Mouse (Mus musculus) left cerebral cortex, adult 11 months (tissue): ENCODE results near the gene Pilrb2.
A peak's percentile ranks its signal among the peaks of the same experiment; 100 is the strongest.
"Not testable (repeated sequence)": the region's sequence is repeated elsewhere in the genome, so short reads cannot be mapped to it uniquely, and the experiment has no call there.

Source experiments
- DNase-seq: peaks from one replicate; pipeline ENCODE4 v3.0.0; 2022; ENCODE audit warnings: low spot score

Pilrb2 gene

DNA sequence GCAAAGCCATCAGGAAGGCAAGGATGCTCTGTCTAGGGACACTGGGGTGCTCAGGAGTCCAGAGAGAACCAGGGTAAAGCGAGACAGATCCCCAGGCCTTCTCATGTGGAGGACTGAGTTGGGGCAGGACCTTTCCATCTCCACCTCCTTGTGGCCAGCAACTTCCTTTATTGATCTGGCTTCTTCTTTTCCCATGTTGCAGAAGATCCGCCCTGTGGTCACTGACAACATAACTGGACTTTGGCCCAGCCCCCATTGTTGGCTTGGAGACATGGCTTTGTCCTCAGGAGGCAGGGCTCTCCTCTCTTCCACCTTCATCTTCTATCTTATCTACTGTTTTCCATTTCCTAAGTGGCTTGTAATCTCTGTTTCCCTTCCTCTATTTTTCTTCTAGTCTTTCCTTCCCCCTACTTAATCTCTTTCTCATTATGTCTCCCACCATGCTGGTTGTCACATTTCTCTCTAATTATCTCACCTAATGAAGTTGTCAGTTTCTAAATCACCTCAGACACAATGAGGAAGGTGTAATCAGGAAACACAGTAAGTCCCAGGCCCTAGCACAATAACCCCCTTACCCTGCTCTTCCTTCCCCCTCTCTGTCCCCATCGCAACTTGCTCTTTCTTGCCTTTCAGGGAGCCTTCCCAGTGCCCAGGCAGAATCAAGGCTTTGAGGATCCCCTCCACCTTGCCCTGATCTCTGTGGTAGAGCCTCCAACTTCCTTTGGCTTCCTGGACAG is at the start of gene Pilrb2:
Gene Pilrb2, minus strand, starts transcription at position 172 of the 737 bp plus-strand sequence.
- not testable (repeated sequence) for DNase-seq

DNA sequence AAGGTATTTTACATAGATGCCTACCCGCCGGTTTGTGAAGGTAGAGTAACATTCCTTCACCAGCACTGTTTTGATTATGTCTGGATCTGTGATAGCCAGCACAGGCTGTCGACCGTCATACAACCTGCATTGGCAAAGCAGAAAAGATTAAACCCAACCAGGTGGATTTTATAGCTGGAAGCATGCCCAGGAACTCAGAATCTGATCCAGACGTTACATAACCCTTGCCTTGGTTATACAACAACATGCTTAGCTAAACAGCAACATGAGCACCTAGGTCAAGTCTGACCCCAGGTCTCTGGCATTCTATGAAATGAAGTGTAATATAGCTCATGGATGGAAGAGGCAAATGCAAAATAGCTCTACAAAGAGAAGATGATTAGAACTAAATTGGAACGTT is 43.9 kb upstream of the Pilrb2 start:
- no peak for DNase-seq

DNA sequence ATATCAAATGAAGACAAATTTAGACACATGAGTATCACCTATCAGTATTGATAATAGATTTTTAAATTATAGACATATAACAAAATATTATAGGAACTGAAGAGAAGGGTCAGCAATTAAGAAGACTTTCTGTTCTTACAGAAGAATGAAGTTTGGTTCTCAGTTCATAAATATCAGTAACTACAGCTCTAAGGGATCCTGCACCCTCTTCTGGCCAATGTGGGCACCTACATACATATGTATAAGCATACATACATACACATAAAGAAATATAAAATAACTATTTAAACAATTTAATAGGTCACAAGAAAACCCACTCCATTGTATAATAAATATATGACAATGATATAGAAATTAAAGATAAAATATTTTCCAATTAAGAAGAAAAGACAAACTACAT is 42.9 kb upstream of the Pilrb2 start:
- DNase-seq: no peak

DNA sequence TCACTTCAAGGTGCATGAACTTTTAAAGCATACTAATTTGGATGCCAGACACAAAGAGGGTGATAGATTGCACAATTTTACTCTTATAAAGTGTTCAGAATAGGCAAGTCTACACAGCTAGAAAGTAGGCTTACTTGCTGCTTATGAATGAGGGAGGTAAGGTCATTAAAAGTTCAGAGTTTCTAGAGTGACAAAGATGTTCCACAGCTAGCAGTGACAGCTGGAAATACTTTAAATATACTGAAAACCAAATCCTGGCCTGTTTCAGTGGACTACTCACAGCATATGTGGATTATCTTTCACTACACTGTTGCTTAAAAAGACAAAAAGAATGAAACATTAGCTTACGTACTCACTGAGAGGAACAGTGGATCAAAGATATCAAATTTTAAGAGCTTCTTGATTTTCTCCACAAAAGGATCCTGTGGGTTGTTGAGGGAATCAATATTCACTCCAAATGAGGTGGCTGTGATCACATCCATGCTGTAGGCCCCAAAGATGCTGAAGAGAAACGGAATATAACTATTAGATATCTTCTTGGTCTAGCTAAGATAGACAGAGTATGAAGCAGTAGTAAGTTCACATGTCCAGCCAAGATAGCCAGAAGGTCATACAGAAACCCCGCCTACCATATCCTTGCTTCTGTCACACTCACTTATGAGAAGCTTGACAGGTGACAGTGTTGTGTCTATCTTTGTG is 38.1 kb upstream of the Pilrb2 start:
- no peak for DNase-seq

- DNase-seq: no peak
These were observed 26.2 kb upstream of the Pilrb2 start for GRCm38 (mm10) chr5:137897812-137898211.

GRCm38 (mm10) chr5:137892954-137893353 is 21.3 kb upstream of the Pilrb2 start:
- DNase-seq: no peak

DNA sequence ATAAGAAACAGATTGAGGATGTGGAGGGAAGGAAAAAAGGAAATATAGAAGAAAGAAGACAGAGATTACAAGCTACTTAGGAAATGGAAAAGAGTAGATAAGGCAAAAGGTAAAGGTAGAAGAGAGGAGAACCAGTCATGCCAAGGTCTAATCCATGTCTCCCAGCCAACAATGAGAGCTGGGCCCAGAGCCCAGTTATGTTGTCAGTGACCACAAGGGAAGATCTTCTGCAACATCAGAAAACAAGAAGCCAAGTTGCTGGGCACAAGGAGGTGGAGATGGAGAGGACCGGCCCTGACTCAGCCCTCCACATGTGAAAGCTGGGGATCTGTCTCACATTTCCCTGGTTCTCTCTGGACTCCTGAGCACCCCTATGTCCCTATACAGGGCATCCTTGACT is 16.1 kb upstream of the Pilrb2 start:
- no peak for DNase-seq

DNA sequence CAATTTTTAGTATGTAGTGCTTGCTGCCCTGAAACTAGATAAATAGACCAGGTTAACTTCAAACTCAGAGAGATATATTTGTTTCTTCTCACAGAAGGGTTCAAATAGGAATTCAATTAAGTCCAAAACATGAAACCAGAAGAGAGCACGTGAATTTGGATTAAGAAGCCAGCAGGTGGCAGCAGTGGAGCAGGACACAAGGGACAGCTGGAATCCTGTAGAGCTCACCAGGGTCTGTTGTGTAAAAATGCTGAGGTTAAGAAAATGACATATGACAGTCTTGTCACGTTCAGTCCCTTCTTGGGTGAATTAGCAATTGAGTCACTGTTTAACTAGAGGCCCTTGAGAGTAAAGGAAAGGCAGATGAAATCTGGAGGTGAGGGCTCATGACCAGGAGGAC is 14.3 kb upstream of the Pilrb2 start:
- peak; percentile 15 for DNase-seq

DNA sequence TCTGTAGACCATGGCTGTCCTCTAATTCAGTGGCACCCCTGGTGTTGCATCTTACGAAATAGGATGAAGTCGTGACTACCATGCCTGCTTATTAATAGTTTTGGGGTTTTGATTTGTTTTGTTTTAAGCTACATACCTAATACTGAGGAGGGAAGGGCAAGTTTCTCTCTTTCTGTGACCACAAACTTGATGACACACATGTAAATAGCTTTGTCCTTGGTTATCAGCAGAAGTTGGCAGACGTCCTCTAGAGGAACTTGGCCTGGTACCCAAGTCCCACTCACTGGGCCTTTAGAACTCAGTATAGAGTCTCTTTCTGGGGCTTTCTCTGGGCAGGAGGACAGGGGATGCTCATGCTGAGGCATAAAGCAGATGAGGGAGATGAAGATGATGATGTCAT is 11.7 kb upstream of the Pilrb2 start:
- no peak for DNase-seq

GRCm38 (mm10) chr5:137882922-137883321 is 11.3 kb upstream of the Pilrb2 start:
- no peak for DNase-seq

- DNase-seq: no peak
These were observed 6.2 kb upstream of the Pilrb2 start for GRCm38 (mm10) chr5:137877860-137878259.

DNA sequence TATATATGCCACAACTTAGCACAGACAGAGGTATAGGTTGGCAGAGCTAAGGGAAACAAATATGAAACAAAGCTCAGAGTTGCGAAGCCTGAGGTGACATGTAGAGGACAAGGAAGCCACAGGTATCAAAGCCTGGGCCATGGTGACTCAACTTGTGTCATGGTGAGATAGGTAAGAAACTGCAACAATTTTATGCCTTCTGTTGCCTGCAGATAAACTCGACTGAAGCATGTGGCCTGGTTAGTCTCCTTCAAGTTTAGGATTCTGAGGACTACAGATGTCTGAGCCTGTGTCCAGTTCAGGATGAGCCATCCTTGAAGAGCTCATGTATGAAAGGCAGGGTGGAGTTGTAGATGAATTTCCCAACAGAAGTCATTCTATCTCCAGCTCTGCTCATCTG is 3.4 kb upstream of the Pilrb2 start:
- DNase-seq: no peak

DNA sequence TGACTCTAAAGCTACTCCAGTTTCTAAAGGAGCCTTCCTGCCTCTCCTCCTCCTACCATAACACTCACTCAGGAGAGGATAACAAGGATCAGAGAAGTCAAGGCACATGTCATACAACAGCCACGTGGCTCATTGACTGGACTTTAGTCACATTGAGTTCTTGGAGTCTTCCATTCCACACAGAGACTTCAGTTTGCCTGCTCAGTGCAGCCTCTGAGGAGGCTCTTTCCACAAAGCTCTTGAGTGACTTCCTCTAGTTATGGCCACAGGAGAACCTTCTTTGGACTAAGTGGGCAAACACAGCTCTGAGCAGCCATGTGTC is 727 bp upstream of the Pilrb2 start:
- DNase-seq: not testable (repeated sequence)

DNA sequence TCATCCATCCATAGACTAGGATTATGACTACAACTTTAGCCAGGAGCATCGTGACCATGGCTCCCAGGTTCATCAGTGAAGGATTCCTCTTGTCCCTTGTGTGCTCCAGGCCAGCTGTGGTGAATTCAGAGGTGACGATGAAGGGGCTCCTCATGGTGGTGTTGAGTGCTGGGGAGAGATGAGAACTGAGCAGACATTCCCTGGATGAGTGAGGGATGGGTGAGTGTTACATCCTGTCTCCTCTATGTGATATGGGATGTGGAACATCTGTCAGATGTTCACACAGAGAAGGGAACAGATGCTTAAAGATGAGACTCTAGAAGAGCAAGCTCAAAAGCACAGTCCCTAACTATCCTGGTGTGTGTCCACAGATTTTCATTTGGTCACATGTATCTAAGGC is 3.0 kb downstream of the Pilrb2 start:
- not testable (repeated sequence) for DNase-seq

GRCm38 (mm10) chr5:137864008-137864407 is 7.6 kb downstream of the Pilrb2 start:
- DNase-seq: not testable (repeated sequence)

DNA sequence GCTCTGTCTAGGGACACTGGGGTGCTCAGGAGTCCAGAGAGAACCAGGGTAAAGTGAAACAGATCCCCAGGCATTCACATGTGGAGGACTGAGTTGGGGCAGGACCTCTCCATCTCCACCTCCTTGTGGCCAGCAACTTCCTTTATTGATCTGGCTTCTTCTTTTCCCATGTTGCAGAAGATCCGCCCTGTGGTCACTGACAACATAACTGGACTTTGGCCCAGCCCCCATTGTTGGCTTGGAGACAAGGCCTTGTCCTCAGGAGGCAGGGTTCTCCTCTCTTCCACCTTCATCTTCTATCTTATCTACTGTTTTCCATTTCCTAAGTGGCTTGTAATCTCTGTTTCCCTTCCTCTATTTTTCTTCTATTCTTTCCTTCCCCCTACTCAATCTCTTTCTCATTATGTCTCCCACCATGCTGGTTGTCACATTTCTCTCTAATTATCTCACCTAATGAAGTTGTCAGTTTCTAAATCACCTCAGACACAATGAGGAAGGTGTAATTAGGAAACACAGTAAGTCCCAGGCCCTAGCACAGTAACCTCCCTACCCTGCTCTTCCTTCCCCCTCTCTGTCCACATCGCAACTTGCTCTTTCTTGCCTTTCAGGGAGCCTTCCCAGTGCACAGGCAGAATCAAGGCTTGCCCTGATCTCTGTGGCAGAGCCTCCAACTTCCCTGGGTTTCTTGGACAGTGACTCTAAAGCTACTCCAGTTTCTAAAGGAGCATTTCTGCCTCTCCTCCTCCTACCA is 13.5 kb downstream of the Pilrb2 start, which contains the start of gene Pilrb1:
Gene Pilrb1, minus strand, starts transcription at position 147 of the 751 bp plus-strand sequence.
- DNase-seq: not testable (repeated sequence)

GRCm38 (mm10) chr5:137856870-137857269 is 14.7 kb downstream of the Pilrb2 start:
- DNase-seq: not testable (repeated sequence)

DNA sequence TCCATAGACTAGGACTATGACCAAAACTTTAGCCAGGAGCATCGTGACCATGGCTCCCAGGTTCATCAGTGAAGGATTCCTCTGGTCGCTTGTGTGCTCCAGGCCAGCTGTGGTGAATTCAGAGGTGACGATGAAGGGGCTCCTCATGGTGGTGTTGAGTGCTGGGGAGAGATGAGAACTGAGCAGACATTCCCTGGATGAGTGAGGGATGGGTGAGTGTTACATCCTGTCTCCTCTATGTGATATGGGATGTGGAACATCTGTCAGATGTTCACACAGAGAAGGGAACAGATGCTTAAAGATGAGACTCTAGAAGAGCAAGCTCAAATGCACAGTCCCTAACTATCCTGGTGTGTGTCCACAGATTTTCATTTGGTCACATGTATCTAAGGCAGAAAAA is 16.7 kb downstream of the Pilrb2 start:
- not testable (repeated sequence) for DNase-seq

- DNase-seq: not testable (repeated sequence)
These were observed 21.3 kb downstream of the Pilrb2 start for GRCm38 (mm10) chr5:137850313-137850712.

GRCm38 (mm10) chr5:137837110-137837509 is 34.5 kb downstream of the Pilrb2 start:
- not testable (repeated sequence) for DNase-seq

DNA sequence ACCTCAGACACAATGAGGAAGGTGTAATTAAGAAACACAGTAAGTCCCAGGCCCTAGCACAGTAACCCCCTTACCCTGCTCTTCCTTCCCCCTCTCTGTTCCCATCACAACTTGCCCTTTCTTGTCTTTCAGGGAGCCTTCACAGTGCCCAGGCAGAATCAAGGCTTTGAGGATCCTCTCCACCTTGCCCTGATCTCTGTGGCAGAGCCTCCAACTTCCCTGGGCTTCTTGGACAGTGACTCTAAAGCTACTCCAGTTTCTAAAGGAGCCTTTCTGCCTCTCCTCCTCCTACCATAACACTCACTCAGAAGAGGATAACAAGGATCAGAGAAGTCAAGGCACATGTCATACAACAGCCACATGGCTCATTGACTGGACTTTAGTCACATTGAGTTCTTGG is 35.0 kb downstream of the Pilrb2 start:
- DNase-seq: no peak

DNA sequence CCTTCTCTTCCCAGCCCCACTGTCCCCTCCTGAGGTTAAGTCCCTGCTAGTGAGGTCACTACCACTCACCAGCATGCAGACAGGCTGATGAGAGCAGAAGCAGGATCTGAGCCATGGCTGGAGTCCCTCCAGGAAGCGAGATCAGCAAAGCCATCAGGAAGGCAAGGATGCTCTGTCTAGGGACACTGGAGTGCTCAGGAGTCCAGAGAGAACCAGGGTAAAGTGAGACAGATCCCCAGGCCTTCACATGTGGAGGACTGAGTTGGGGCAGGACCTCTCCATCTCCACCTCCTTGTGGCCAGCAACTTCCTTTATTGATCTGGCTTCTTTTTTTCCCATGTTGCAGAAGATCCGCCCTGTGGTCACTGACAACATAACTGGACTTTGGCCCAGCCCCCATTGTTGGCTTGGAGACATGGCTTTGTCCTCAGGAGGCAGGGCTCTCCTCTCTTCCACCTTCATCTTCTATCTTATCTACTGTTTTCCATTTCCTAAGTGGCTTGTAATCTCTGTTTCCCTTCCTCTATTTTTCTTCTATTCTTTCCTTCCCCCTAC is 35.6 kb downstream of the Pilrb2 start, which contains the start of gene Pilra:
Gene Pilra, minus strand, starts transcription at position 316 of the 555 bp plus-strand sequence.
- DNase-seq: not testable (repeated sequence)
